Mouse (Mus musculus) left cerebral cortex, postnatal 25 days (tissue): Measurements from ENCODE around the gene Bmpr1b. TPM values are rescaled to one million over a fixed set of nuclear protein-coding genes. Genes with fewer than 3 reads are reported as not detected.

ENCODE experiments used
- DNase-seq, 2 experiments: peaks; one replicate each; pipeline ENCODE4 v3.0.0; 2022; ENCODE audit warnings: low spot score in 2 of 2, mixed read lengths in 1 of 2
- intact Hi-C: fragments of 180-260 bp; cut with DNase I; formaldehyde crosslinking; loops from one replicate; pipeline ENCODE4 v1.15.1; 2025
- total RNA-seq, 2 experiments: library from RNA; stranded (reverse); gene quantifications; 2 replicates each; pipeline ENCODE4 v1.2.3; 2021

The Bmpr1b gene
- total RNA-seq, 2 experiments from 2014 or later = 15.1 to 17.9 TPM

GRCm38 (mm10) chr3:141862816-141863461 is 306.3 kb downstream of the Bmpr1b start:
- peak; percentile 52 to 82 for DNase-seq
- intact Hi-C loops = loop anchor here (1.0 to 10.0 kb wide), 3 partner anchors 412 to 612 kb away; no protein-coding TSS in a partner anchor

GRCm38 (mm10) chr3:141857123-141857522 is 312.1 kb downstream of the Bmpr1b start:
- intact Hi-C loops = no loop called here
- DNase-seq = no peak

- intact Hi-C loops = no loop called here
- DNase-seq = no peak
Measured at GRCm38 (mm10) chr3:141854339-141854738, 314.9 kb downstream of the Bmpr1b start.

- intact Hi-C loops = no loop called here
- peak; percentile 14 to 62 for DNase-seq
Measured at GRCm38 (mm10) chr3:141850141-141850540, 319.1 kb downstream of the Bmpr1b start.

- no peak for DNase-seq
- intact Hi-C loops = no loop called here
Measured at GRCm38 (mm10) chr3:141849206-141849605, 320.0 kb downstream of the Bmpr1b start.

- DNase-seq = peak; percentile 38 to 54
- intact Hi-C loops = loop anchor here (10.0 kb wide), 2 partner anchors 1654 to 1894 kb away; no protein-coding TSS in a partner anchor
Measured at GRCm38 (mm10) chr3:141838864-141839263, 330.4 kb downstream of the Bmpr1b start.

- peak; percentile 76 to 85 for DNase-seq
- intact Hi-C loops = loop anchor here (2.0 to 10.0 kb wide), 4 partner anchors 364 to 1886 kb away; no protein-coding TSS in a partner anchor
Measured at GRCm38 (mm10) chr3:141831135-141831534, 338.1 kb downstream of the Bmpr1b start.

- DNase-seq = peak in 1 of 2 experiments; percentile 34
- intact Hi-C loops = no loop called here
Measured at GRCm38 (mm10) chr3:141828301-141828700, 340.9 kb downstream of the Bmpr1b start.

GRCm38 (mm10) chr3:141819331-141819941 is 349.8 kb downstream of the Bmpr1b start:
- peak; percentile 34 to 61 for DNase-seq
- intact Hi-C loops = no loop called here

- DNase-seq = no peak
- intact Hi-C loops = no loop called here
Measured at GRCm38 (mm10) chr3:141818615-141819312, 350.5 kb downstream of the Bmpr1b start.

GRCm38 (mm10) chr3:141814776-141815175 is 354.4 kb downstream of the Bmpr1b start:
- DNase-seq = no peak
- intact Hi-C loops = no loop called here

- no peak for DNase-seq
- intact Hi-C loops = no loop called here
Measured at GRCm38 (mm10) chr3:141811348-141811747, 357.9 kb downstream of the Bmpr1b start.

GRCm38 (mm10) chr3:141810944-141811343 is 358.3 kb downstream of the Bmpr1b start:
- no peak for DNase-seq
- intact Hi-C loops = no loop called here

GRCm38 (mm10) chr3:141809581-141809980 is 359.6 kb downstream of the Bmpr1b start:
- intact Hi-C loops = no loop called here
- no peak for DNase-seq

GRCm38 (mm10) chr3:141804133-141804532 is 365.1 kb downstream of the Bmpr1b start:
- intact Hi-C loops = no loop called here
- no peak for DNase-seq

- DNase-seq = no peak
- intact Hi-C loops = no loop called here
Measured at GRCm38 (mm10) chr3:141797789-141798188, 371.4 kb downstream of the Bmpr1b start.

GRCm38 (mm10) chr3:141797372-141797771 is 371.9 kb downstream of the Bmpr1b start:
- DNase-seq = no peak
- intact Hi-C loops = no loop called here

GRCm38 (mm10) chr3:141794371-141794770 is 374.9 kb downstream of the Bmpr1b start:
- intact Hi-C loops = no loop called here
- no peak for DNase-seq

- intact Hi-C loops = no loop called here
- DNase-seq = no peak
Measured at GRCm38 (mm10) chr3:141793755-141794154, 375.5 kb downstream of the Bmpr1b start.

- intact Hi-C loops = no loop called here
- no peak for DNase-seq
Measured at GRCm38 (mm10) chr3:141792106-141792505, 377.1 kb downstream of the Bmpr1b start.
